Mouse (Mus musculus) forebrain, postnatal 0 days (tissue): ENCODE measurements around the gene Dgcr6. TPM values are rescaled to one million over a fixed set of nuclear protein-coding genes. Genes with fewer than 3 reads are reported as not detected.

Experiments used
- ATAC-seq: fragments of 200-750 bp; cut with Nextera tagmentation; 2 replicates; pipeline ENCODE4 v1.8.0; 2017; ENCODE audit warnings: mild to moderate bottlenecking, moderate library complexity
- DNase-seq: peaks from one replicate; pipeline ENCODE4 v3.0.0-alpha.2; 2015
- H3K27ac ChIP-seq: fragments of 300-500 bp; sonication (generic); 2 replicates; pipeline ENCODE4 v1.5.1; 2014; ENCODE audit warnings: low read depth, mild to moderate bottlenecking, antibody characterized with exemption, low read length, moderate library complexity, mixed read lengths
- H3K27me3 ChIP-seq: fragments of 300-500 bp; sonication (generic); 2 replicates; pipeline ENCODE4 v1.6.1; 2014; ENCODE audit warnings: mild to moderate bottlenecking, low read length, mixed read lengths; ENCODE audit not compliant: insufficient read depth
- H3K36me3 ChIP-seq: fragments of 300-500 bp; sonication (generic); 2 replicates; pipeline ENCODE4 v1.6.1; 2014; ENCODE audit warnings: mild to moderate bottlenecking, moderate library complexity; ENCODE audit not compliant: insufficient read depth
- H3K4me1 ChIP-seq: fragments of 300-500 bp; sonication (generic); 2 replicates; pipeline ENCODE4 v1.6.1; 2014; ENCODE audit warnings: antibody characterized with exemption; ENCODE audit not compliant: insufficient read depth
- H3K4me2 ChIP-seq: fragments of 300-500 bp; sonication (generic); 2 replicates; pipeline ENCODE4 v1.6.1; 2014; ENCODE audit warnings: low read depth, mild to moderate bottlenecking, moderate library complexity
- H3K4me3 ChIP-seq: fragments of 300-500 bp; sonication (generic); 2 replicates; pipeline ENCODE4 v1.5.1; 2014; ENCODE audit warnings: low read depth, low read length, mixed read lengths
- H3K9ac ChIP-seq: fragments of 300-500 bp; sonication (generic); 2 replicates; pipeline ENCODE4 v1.6.1; 2014; ENCODE audit warnings: mild to moderate bottlenecking
- H3K9me3 ChIP-seq: fragments of 300-500 bp; sonication (generic); 2 replicates; pipeline ENCODE4 v1.6.1; 2016; ENCODE audit warnings: low read length
- CTCF ChIP-seq: sonication (generic); IDR thresholded peaks from 2 replicates; pipeline ENCODE4 v1.5.1; 2016; ENCODE audit warnings: antibody characterized with exemption, control low read depth, low read depth
- WGBS: fragments of 180-500 bp; shearing (Covaris S2); extraction: QIAGEN DNeasy Blood & Tissue Kit; methylation state at CpG from one replicate; pipeline ENCODE4 v1.1.7; 2014; 5-methylcytosine and 5-hydroxymethylcytosine counted together
- polyA plus RNA-seq: library from polyadenylated mRNA; unstranded; fragments of >200 nt; fragmentation: Nextera tagmentation; extraction: Ambion mirVana; gene quantifications from 2 replicates; pipeline ENCODE4 v1.2.1, GENCODE M21; 2015
- total RNA-seq: library from RNA; depleted of rRNA; stranded (reverse); fragments of >200 nt; gene quantifications from 2 replicates; pipeline ENCODE4 v1.2.3, GENCODE M21; 2014; rRNA removed

Gene Dgcr6
- total and polyA plus RNA-seq, 2 experiments from 2014 or later, result 64.2 to 171 TPM

- Histone ChIP-seq H3K36me3 (no peaks in the 10 kb centered on the region), H3K27me3 (no peaks in the 10 kb centered on the region), H3K9ac (no peak overlapping the region), H3K4me1 (no peaks in the 10 kb centered on the region), H3K27ac (no peak overlapping the region), H3K4me2 (no peak overlapping the region), H3K9me3 (no peaks in the 10 kb centered on the region), H3K4me3 (no peak overlapping the region)
- TF ChIP-seq CTCF, result no peak
- ATAC-seq, result no peak
- 83% methylated on average over 3 of the region's 3 CpGs for WGBS
- DNase-seq, result no peak
These were observed 65.6 kb downstream of the Dgcr6 start for GRCm38 (mm10) chr16:18118285-18118684.

GRCm38 (mm10) chr16:18119031-18119730, 66.5 kb downstream of the Dgcr6 start:
- Histone ChIP-seq H3K27me3 (no peaks in the 10 kb centered on the region), H3K27ac (no peak overlapping the region), H3K4me1 (no peaks in the 10 kb centered on the region), H3K9me3 (no peaks in the 10 kb centered on the region), H3K4me3 (no peak overlapping the region), H3K9ac (no peak overlapping the region), H3K4me2 (no peak overlapping the region), H3K36me3 (no peaks in the 10 kb centered on the region)
- WGBS, result 12% methylated on average over 8 of the region's 8 CpGs
- peak; percentile 90 for TF ChIP-seq CTCF
- ATAC-seq, result peak; percentile 89
- peak; percentile 80 for DNase-seq

Other genes with a start within 250 kb of the Dgcr6 start
- gene B830017H08Rik, start 219.7 kb upstream of the Dgcr6 start, total RNA-seq, result 4.5 and 5.9 TPM in 2 replicates
- 6.8 TPM in 2 replicates for gene B830017H08Rik, start 219.7 kb upstream of the Dgcr6 start, polyA plus RNA-seq
- 4.2 and 7.5 TPM in 2 replicates for gene Car15, start 214.5 kb upstream of the Dgcr6 start, total RNA-seq
- 1.8 and 1.9 TPM in 2 replicates for gene Car15, start 214.5 kb upstream of the Dgcr6 start, polyA plus RNA-seq
- 0.76 and 2.1 TPM in 2 replicates for gene Gm20518, start 161.2 kb upstream of the Dgcr6 start, total RNA-seq
- gene Gm20518, start 161.2 kb upstream of the Dgcr6 start, polyA plus RNA-seq, result 0.05 and 0.07 TPM in 2 replicates
- 0.08 TPM in 1 of 2 replicates, not detected in the other for gene Tssk1, start 158.6 kb upstream of the Dgcr6 start, total RNA-seq
- 0.05 TPM in 1 of 2 replicates, not detected in the other for gene Tssk1, start 158.6 kb upstream of the Dgcr6 start, polyA plus RNA-seq
- gene Dgcr2, start 154.3 kb upstream of the Dgcr6 start, total RNA-seq, result 97.7 and 139 TPM in 2 replicates
- gene Dgcr2, start 154.3 kb upstream of the Dgcr6 start, polyA plus RNA-seq, result 73.7 and 90.7 TPM in 2 replicates
- not detected in 2 replicates for gene Tssk2, start 154.2 kb upstream of the Dgcr6 start, total RNA-seq
- not detected in 2 replicates for gene Tssk2, start 154.2 kb upstream of the Dgcr6 start, polyA plus RNA-seq
- 50.4 and 50.5 TPM in 2 replicates for gene Ess2, start 141.5 kb upstream of the Dgcr6 start, total RNA-seq
- 41.5 and 46.2 TPM in 2 replicates for gene Ess2, start 141.5 kb upstream of the Dgcr6 start, polyA plus RNA-seq
- gene Gsc2, start 137.8 kb upstream of the Dgcr6 start, total RNA-seq, result not detected in 2 replicates
- not detected in 2 replicates for gene Gsc2, start 137.8 kb upstream of the Dgcr6 start, polyA plus RNA-seq
- 150 and 158 TPM in 2 replicates for gene Slc25a1, start 124.6 kb upstream of the Dgcr6 start, total RNA-seq
- gene Slc25a1, start 124.6 kb upstream of the Dgcr6 start, polyA plus RNA-seq, result 143 and 146 TPM in 2 replicates
- gene Vpreb2, start 72.4 kb upstream of the Dgcr6 start, total RNA-seq, result not detected in 2 replicates
- gene Vpreb2, start 72.4 kb upstream of the Dgcr6 start, polyA plus RNA-seq, result not detected in 2 replicates
- 4.4 and 8.4 TPM in 2 replicates for gene Prodh, start 37.3 kb downstream of the Dgcr6 start, total RNA-seq
- gene Prodh, start 37.3 kb downstream of the Dgcr6 start, polyA plus RNA-seq, result 4.0 and 4.9 TPM in 2 replicates
- 28.0 and 36.7 TPM in 2 replicates for gene Rtn4r, start 74.8 kb downstream of the Dgcr6 start, total RNA-seq
- gene Rtn4r, start 74.8 kb downstream of the Dgcr6 start, polyA plus RNA-seq, result 30.0 and 33.5 TPM in 2 replicates
- not detected in 2 replicates for gene Ccdc188, start 165.0 kb downstream of the Dgcr6 start, total RNA-seq
- 0.11 TPM in 1 of 2 replicates, not detected in the other for gene Ccdc188, start 165.0 kb downstream of the Dgcr6 start, polyA plus RNA-seq
- 27.5 and 35.5 TPM in 2 replicates for gene Zdhhc8, start 182.3 kb downstream of the Dgcr6 start, total RNA-seq
- gene Zdhhc8, start 182.3 kb downstream of the Dgcr6 start, polyA plus RNA-seq, result 16.4 and 17.9 TPM in 2 replicates
- gene Trmt2a, start 195.8 kb downstream of the Dgcr6 start, total RNA-seq, result 74.9 and 82.4 TPM in 2 replicates
- 66.7 and 67.2 TPM in 2 replicates for gene Trmt2a, start 195.8 kb downstream of the Dgcr6 start, polyA plus RNA-seq
- 171 and 209 TPM in 2 replicates for gene Ranbp1, start 195.9 kb downstream of the Dgcr6 start, total RNA-seq
- gene Ranbp1, start 195.9 kb downstream of the Dgcr6 start, polyA plus RNA-seq, result 428 and 477 TPM in 2 replicates
- not detected in 2 replicates for gene Gm49776, start 205.5 kb downstream of the Dgcr6 start, total RNA-seq
- gene Gm49776, start 205.5 kb downstream of the Dgcr6 start, polyA plus RNA-seq, result 1.3 and 3.1 TPM in 2 replicates
- 38.5 and 47.6 TPM in 2 replicates for gene Dgcr8, start 236.4 kb downstream of the Dgcr6 start, total RNA-seq
- 18.5 and 24.5 TPM in 2 replicates for gene Dgcr8, start 236.4 kb downstream of the Dgcr6 start, polyA plus RNA-seq